Mouse (Mus musculus): ENCODE results near the gene Hspa14. TPM values are rescaled to one million over a fixed set of nuclear protein-coding genes. Genes with fewer than 3 reads are reported as not detected.

The Hspa14 gene
- total RNA-seq (2014; fragmentation: Nextera tagmentation), result 76.4 TPM in 2 replicates
- 212 and 220 TPM in 2 replicates for total RNA-seq (2017)
- polyA plus RNA-seq (2012), result 7.4 and 10.6 TPM in 2 replicates

- TF ChIP-seq CTCF (IDR thresholded peaks at IDR 0.05; ENCODE audit: low read depth, low read length) (no peak), TAL1 (conservative IDR thresholded peaks at IDR 0.05; ENCODE audit: low read depth, low read length) (no peak), POLR2AphosphoS5 (IDR thresholded peaks at IDR 0.05; ENCODE audit: insufficient replicate concordance, low read depth, low read length) (no peak), GATA1 (IDR thresholded peaks at IDR 0.05; ENCODE audit: borderline replicate concordance, low read length) (no peak), GATA2 (IDR thresholded peaks at IDR 0.05; ENCODE audit: borderline replicate concordance, low read depth, low read length) (no peak)
- ATAC-seq (ENCODE audit: extremely low read depth, insufficient number of reproducible peaks, low FRiP score, poor library complexity, severe bottlenecking) (peak; percentile 96), DNase-seq (ENCODE audit: low spot score) (peak; percentile 97)
- H3K9me3 ChIP-seq (replicated peaks), result no peaks in the 10 kb centered on the region
- H3K4me1 ChIP-seq (ENCODE audit: insufficient read depth, low read depth, low read length), result peaks cover 26% of the 10 kb centered on the region
- peak within 1 kb of the TSS; percentile 88 for H3K4me3 ChIP-seq (ENCODE audit: low read depth, low read length)
- peaks cover 36% of the 10 kb centered on the region for H3K36me3 ChIP-seq (replicated peaks)
- H3K27me3 ChIP-seq (ENCODE audit: insufficient read depth, low read length), result no peaks in the 10 kb centered on the region
Measured at GRCm38 (mm10) chr2:3512552-3513454, at the start of gene Hspa14, which contains the start of the genes Gm45902 and Cdnf. Gene Hspa14 (minus strand): TSS chr2:3512814. Gene Gm45902 (minus strand): TSS chr2:3512790. Gene Cdnf (plus strand): TSS chr2:3513030.

DNA sequence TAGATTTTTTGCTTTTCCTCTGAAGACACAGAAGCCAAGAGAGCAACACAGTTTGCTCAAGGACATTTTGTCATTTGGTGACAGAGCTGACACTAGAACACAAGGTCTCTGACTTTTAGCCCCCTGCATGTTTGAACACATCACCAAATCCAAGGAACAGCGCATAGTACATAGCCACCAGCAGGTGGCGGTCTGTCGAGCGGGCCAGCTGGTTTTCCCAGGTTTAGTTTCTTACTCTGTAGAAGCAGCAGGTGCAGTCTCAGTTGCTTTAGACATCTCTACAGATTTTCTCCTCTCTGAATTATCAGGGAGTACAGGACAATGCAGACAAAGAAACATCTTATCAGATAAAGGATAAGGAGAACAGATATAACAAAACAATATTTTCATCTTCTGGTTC lies 34.0 kb upstream of the Hspa14 start:
- DNase-seq (ENCODE audit: low spot score), result peak; percentile 7
- Histone ChIP-seq H3K9me3 (replicated peaks) (no peaks in the 10 kb centered on the region), H3K36me3 (replicated peaks) (no peaks in the 10 kb centered on the region), H3K27me3 (ENCODE audit: insufficient read depth, low read length) (peaks cover 5% of the 10 kb centered on the region; the same call in 1 of the 2 replicates), H3K4me3 (ENCODE audit: low read depth, low read length) (no peak overlapping the region), H3K4me1 (ENCODE audit: insufficient read depth, low read depth, low read length) (no peaks in the 10 kb centered on the region)
- ATAC-seq (ENCODE audit: extremely low read depth, insufficient number of reproducible peaks, low FRiP score, poor library complexity, severe bottlenecking), result no peak
- no peak for TF ChIP-seq GATA2 (IDR thresholded peaks at IDR 0.05; ENCODE audit: borderline replicate concordance, low read depth, low read length)
- TF ChIP-seq CTCF (IDR thresholded peaks at IDR 0.05; ENCODE audit: low read depth, low read length), result peak; percentile 50

- Histone ChIP-seq H3K4me3 (ENCODE audit: low read depth, low read length) (no peak overlapping the region), H3K36me3 (replicated peaks) (no peaks in the 10 kb centered on the region), H3K9me3 (replicated peaks) (no peaks in the 10 kb centered on the region), H3K27me3 (ENCODE audit: insufficient read depth, low read length) (peaks cover 5% of the 10 kb centered on the region; the same call in 1 of the 2 replicates), H3K4me1 (ENCODE audit: insufficient read depth, low read depth, low read length) (no peaks in the 10 kb centered on the region)
- TF ChIP-seq POLR2AphosphoS5 (IDR thresholded peaks at IDR 0.05; ENCODE audit: insufficient replicate concordance, low read depth, low read length) (no peak), TAL1 (conservative IDR thresholded peaks at IDR 0.05; ENCODE audit: low read depth, low read length) (no peak), GATA2 (IDR thresholded peaks at IDR 0.05; ENCODE audit: borderline replicate concordance, low read depth, low read length) (no peak), CTCF (IDR thresholded peaks at IDR 0.05; ENCODE audit: low read depth, low read length) (no peak), GATA1 (IDR thresholded peaks at IDR 0.05; ENCODE audit: borderline replicate concordance, low read length) (no peak)
- DNase-seq (ENCODE audit: low spot score) (no peak), ATAC-seq (ENCODE audit: extremely low read depth, insufficient number of reproducible peaks, low FRiP score, poor library complexity, severe bottlenecking) (peak; percentile 54)
Measured at GRCm38 (mm10) chr2:3546055-3546454, 33.4 kb upstream of the Hspa14 start.

DNA sequence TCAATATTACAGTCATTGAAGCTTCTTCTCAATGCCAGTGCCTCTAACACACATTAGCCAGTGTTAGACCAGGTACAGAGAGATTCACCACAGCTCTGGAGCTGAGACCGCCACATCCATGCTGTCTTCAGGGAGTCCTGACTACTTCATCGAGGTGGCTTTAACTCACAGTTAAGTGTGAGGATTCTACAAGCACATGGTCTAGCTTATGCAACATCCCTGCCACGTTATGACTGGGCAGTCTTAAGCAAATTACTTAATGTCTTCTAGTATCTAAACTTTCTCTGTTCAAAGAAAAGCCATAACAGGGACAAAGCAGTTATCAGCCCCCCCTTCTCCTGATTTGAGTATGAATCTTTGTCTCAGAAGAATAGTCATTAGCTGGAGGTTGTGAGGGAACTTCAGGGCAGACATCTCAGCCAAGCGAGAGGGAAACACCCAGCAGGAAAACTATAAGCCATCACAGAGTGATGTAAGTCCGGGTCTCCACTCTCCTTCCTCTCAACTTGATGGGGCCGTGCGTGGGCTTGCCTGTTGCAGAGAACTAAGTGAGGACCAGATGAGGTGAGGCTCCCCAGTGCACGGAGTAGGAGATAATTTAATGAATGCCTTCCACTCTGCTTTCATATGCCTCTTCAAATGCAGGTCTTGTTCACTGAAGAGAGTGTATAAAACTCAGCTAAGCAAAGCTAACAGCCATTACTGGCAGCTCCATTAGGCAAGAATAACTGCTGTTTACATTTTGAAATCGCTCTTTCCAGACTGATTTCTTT lies 28.9 kb upstream of the Hspa14 start:
- TF ChIP-seq CTCF (IDR thresholded peaks at IDR 0.05; ENCODE audit: low read depth, low read length), result no peak
- no peak for TF ChIP-seq POLR2AphosphoS5 (IDR thresholded peaks at IDR 0.05; ENCODE audit: insufficient replicate concordance, low read depth, low read length)
- TF ChIP-seq TAL1 (conservative IDR thresholded peaks at IDR 0.05; ENCODE audit: low read depth, low read length), result no peak
- TF ChIP-seq GATA2 (IDR thresholded peaks at IDR 0.05; ENCODE audit: borderline replicate concordance, low read depth, low read length), result no peak
- no peak for TF ChIP-seq GATA1 (IDR thresholded peaks at IDR 0.05; ENCODE audit: borderline replicate concordance, low read length)
- H3K9me3 ChIP-seq (replicated peaks), result no peaks in the 10 kb centered on the region
- no peaks in the 10 kb centered on the region for H3K4me1 ChIP-seq (ENCODE audit: insufficient read depth, low read depth, low read length)
- DNase-seq (ENCODE audit: low spot score) (no peak), ATAC-seq (ENCODE audit: extremely low read depth, insufficient number of reproducible peaks, low FRiP score, poor library complexity, severe bottlenecking) (no peak)
- no peak overlapping the region for H3K4me3 ChIP-seq (ENCODE audit: low read depth, low read length)
- no peaks in the 10 kb centered on the region for H3K36me3 ChIP-seq (replicated peaks)
- peaks cover 5% of the 10 kb centered on the region; the same call in 1 of the 2 replicates for H3K27me3 ChIP-seq (ENCODE audit: insufficient read depth, low read length)

DNA sequence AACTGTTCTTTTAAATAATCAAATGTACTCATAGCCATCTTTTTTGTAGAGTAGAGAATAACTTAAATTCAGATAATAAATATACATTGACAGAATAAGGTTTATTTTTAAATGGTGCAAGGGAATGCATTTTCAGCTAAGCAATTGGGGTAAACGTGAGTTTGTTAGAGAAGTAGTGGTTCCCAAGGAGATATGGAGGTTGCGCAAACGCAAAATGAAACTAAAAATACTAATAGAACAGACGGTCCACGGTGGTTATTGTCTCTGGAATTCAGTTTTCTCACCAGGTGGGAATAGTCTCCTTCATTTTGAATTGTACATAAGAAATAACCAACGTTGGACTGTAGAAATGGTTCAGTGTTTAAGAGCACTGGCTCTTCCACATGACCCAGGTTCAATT lies 13.7 kb upstream of the Hspa14 start:
- H3K9me3 ChIP-seq (replicated peaks), result no peaks in the 10 kb centered on the region
- H3K4me1 ChIP-seq (ENCODE audit: insufficient read depth, low read depth, low read length), result peaks cover 3% of the 10 kb centered on the region; the same call in 1 of the 2 replicates
- TF ChIP-seq GATA1 (IDR thresholded peaks at IDR 0.05; ENCODE audit: borderline replicate concordance, low read length) (no peak), CTCF (IDR thresholded peaks at IDR 0.05; ENCODE audit: low read depth, low read length) (no peak)
- no peak for ATAC-seq (ENCODE audit: extremely low read depth, insufficient number of reproducible peaks, low FRiP score, poor library complexity, severe bottlenecking)
- H3K4me3 ChIP-seq (ENCODE audit: low read depth, low read length), result no peak overlapping the region
- H3K27me3 ChIP-seq (ENCODE audit: insufficient read depth, low read length), result peaks cover 20% of the 10 kb centered on the region
- DNase-seq (ENCODE audit: low spot score), result no peak
- no peaks in the 10 kb centered on the region for H3K36me3 ChIP-seq (replicated peaks)

DNA sequence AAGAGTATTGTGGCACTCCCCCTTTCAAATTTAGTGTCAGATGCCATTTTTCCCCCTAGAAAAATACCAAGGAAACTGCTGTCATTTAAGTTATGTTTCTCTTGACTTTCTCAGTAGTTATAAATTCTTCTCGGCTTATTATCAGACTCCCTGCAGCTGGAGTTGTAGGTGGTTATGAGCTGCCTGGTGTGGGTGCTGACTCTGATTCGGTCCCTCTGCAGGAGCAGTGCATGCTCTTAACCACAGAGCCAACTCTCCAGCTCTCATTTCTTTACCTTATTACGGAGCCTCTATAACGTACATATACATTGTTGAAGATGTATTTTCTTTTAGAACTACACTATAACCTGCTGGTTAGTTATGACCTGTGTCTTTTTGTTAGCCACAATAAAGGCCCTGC lies 9.9 kb upstream of the Hspa14 start:
- TF ChIP-seq CTCF (IDR thresholded peaks at IDR 0.05; ENCODE audit: low read depth, low read length) (no peak), TAL1 (conservative IDR thresholded peaks at IDR 0.05; ENCODE audit: low read depth, low read length) (no peak), GATA1 (IDR thresholded peaks at IDR 0.05; ENCODE audit: borderline replicate concordance, low read length) (no peak), GATA2 (IDR thresholded peaks at IDR 0.05; ENCODE audit: borderline replicate concordance, low read depth, low read length) (no peak), POLR2AphosphoS5 (IDR thresholded peaks at IDR 0.05; ENCODE audit: insufficient replicate concordance, low read depth, low read length) (no peak)
- ATAC-seq (ENCODE audit: extremely low read depth, insufficient number of reproducible peaks, low FRiP score, poor library complexity, severe bottlenecking), result no peak
- Histone ChIP-seq H3K27me3 (ENCODE audit: insufficient read depth, low read length) (peaks cover 17% of the 10 kb centered on the region), H3K9me3 (replicated peaks) (no peaks in the 10 kb centered on the region), H3K36me3 (replicated peaks) (no peaks in the 10 kb centered on the region), H3K4me3 (ENCODE audit: low read depth, low read length) (no peak overlapping the region), H3K4me1 (ENCODE audit: insufficient read depth, low read depth, low read length) (peaks cover 3% of the 10 kb centered on the region; the same call in 1 of the 2 replicates)
- DNase-seq (ENCODE audit: low spot score), result no peak

All from G1E (cell line).